Mouse (Mus musculus) left cerebral cortex, adult 6 months (tissue): ENCODE data around the gene Slc25a42. TPM values are rescaled to one million over a fixed set of nuclear protein-coding genes. Genes with fewer than 3 reads are reported as not detected.

Experiments
- long read RNA-seq, 2 experiments: library from polyadenylated mRNA; unstranded; transcript quantifications; one replicate each; pipeline ENCODE4 v2.0.0; 2019 to 2020
- polyA plus RNA-seq: library from polyadenylated mRNA; unstranded; fragments of <200 nt; fragmentation: Nextera tagmentation; gene quantifications from 2 replicates; pipeline ENCODE4 v1.2.3, GENCODE M21; 2021

Gene Slc25a42
- polyA plus RNA-seq, result 9.4 and 11.1 TPM in 2 replicates
- long read RNA-seq, experiment 1, partial matches to known transcripts, result 0 of 2 reads
- long read RNA-seq, experiment 1, other reads (novel, unspliced or antisense), result 0 of 2 reads
- long read RNA-seq, experiment 2, partial matches to known transcripts, result 2 of 2 reads
- long read RNA-seq, experiment 2, other reads (novel, unspliced or antisense), result 0 of 2 reads

GRCm38 (mm10) chr8:70212112-70213055, at the start of gene Slc25a42:
Gene Slc25a42, minus strand, starts transcription at chr8:70212305.

GRCm38 (mm10) chr8:70234080-70234780, 22.1 kb upstream of the Slc25a42 start, which contains the start of the genes Sugp2 and Armc6:
Gene Sugp2, plus strand, starts transcription at chr8:70234226.
Gene Armc6, minus strand, starts transcription at chr8:70234466.

DNA sequence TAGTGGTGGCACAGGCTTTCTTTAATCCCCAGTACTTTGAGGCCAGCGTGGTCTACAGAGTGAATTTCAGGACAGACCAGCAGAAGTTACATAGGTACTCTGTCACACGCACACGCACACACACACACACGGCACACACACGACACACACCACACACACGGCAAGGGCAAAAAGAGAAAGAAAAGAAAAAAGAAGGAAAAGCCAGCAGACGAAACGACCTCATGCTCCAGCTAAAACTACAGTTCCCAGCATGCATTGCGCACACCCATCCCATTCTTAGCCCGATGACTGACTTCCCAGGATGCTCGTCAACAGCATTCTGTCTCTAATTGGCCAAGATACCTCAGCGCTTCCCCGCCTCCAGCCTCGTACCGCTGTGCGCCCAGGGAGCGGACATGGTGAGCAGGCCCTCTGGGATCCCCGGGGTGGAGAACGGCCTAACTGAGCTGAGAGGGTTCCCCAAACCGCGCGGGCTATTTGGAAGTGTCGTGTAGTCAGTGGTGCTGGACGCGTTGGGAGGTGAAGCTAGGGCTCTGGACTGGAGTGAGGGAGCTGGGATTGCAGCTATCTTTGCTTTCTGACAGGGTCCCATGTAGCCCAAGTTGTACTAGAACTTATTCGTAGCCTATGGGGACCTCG, 39.9 kb downstream of the Slc25a42 start, which contains the start of gene Tmem161a:
Gene Tmem161a (plus strand): TSS at position 314 of the 639 bp plus-strand sequence.

GRCm38 (mm10) chr8:70139026-70139857, 72.9 kb downstream of the Slc25a42 start, which contains the start of the genes Rfxank, Borcs8 and Mef2b:
Gene Rfxank, minus strand, starts transcription at chr8:70139154.
Gene Borcs8, plus strand, starts transcription at chr8:70139499.
Gene Mef2b, plus strand, starts transcription at chr8:70139711.

Other genes starting within 250 kb of the Slc25a42 start
- 6.8 and 8.7 TPM in 2 replicates for gene Gatad2a, start 215.9 kb downstream of the Slc25a42 start, polyA plus RNA-seq
- 24.8 and 37.2 TPM in 2 replicates for gene Mau2, start 169.6 kb downstream of the Slc25a42 start, polyA plus RNA-seq
- 27.5 and 30.4 TPM in 2 replicates for gene Sugp1, start 169.5 kb downstream of the Slc25a42 start, polyA plus RNA-seq
- 0.18 TPM in 2 replicates for gene Tm6sf2, start 139.4 kb downstream of the Slc25a42 start, polyA plus RNA-seq
- 54.9 and 60.9 TPM in 2 replicates for gene Hapln4, start 128.8 kb downstream of the Slc25a42 start, polyA plus RNA-seq
- 109 and 132 TPM in 2 replicates for gene Ncan, start 91.4 kb downstream of the Slc25a42 start, polyA plus RNA-seq
- 34.7 and 36.6 TPM in 2 replicates for gene Nr2c2ap, start 81.0 kb downstream of the Slc25a42 start, polyA plus RNA-seq
- gene Rfxank, start 73.2 kb downstream of the Slc25a42 start, polyA plus RNA-seq, result 12.7 and 15.3 TPM in 2 replicates
- gene Borcs8, start 72.8 kb downstream of the Slc25a42 start, polyA plus RNA-seq, result 121 and 136 TPM in 2 replicates
- gene Mef2b, start 72.6 kb downstream of the Slc25a42 start, polyA plus RNA-seq, result 0.36 and 0.38 TPM in 2 replicates
- 22.7 and 26.0 TPM in 2 replicates for gene Tmem161a, start 39.9 kb downstream of the Slc25a42 start, polyA plus RNA-seq
- gene Sugp2, start 21.9 kb upstream of the Slc25a42 start, polyA plus RNA-seq, result 29.7 and 30.6 TPM in 2 replicates
- gene Armc6, start 22.2 kb upstream of the Slc25a42 start, polyA plus RNA-seq, result 36.5 and 40.3 TPM in 2 replicates
- 2.0 and 6.7 TPM in 2 replicates for gene Homer3, start 70.5 kb upstream of the Slc25a42 start, polyA plus RNA-seq
- gene Ddx49, start 90.2 kb upstream of the Slc25a42 start, polyA plus RNA-seq, result 21.0 and 26.7 TPM in 2 replicates
- 306 and 417 TPM in 2 replicates for gene Cope, start 90.2 kb upstream of the Slc25a42 start, polyA plus RNA-seq
- 86.2 and 92.0 TPM in 2 replicates for gene Cers1, start 103.5 kb upstream of the Slc25a42 start, polyA plus RNA-seq
- gene Gdf1, start 117.5 kb upstream of the Slc25a42 start, polyA plus RNA-seq, result 8.7 and 22.3 TPM in 2 replicates
- 4.3 and 7.7 TPM in 2 replicates for gene Upf1, start 141.0 kb upstream of the Slc25a42 start, polyA plus RNA-seq
- gene Comp, start 161.3 kb upstream of the Slc25a42 start, polyA plus RNA-seq, result 0.23 and 0.41 TPM in 2 replicates
- gene Crtc1, start 227.3 kb upstream of the Slc25a42 start, polyA plus RNA-seq, result 53.2 and 75.6 TPM in 2 replicates